8 mouse cellular contexts compared by ENCODE assay signal in genomic region chr5:126651367-126651766, GRCm38 (mm10).
A peak's percentile ranks its signal among the peaks of the same experiment; 100 is the strongest.
DNase-seq lines count a peak whose midpoint lies in the region.

No protein-coding gene starts in this region.

- intact Hi-C loops in left cerebral cortex, postnatal 4 days (cut with DNase I) = no loop called here
- intact Hi-C loops in left cerebral cortex, postnatal 36 days (cut with DNase I) = no loop called here

- DNase-seq in left cerebral cortex, postnatal 4 days = peak; percentile 14
- no peak for DNase-seq in left cerebral cortex, postnatal 36 days (ENCODE audit: low spot score in 2 of 2)
- peak; percentile 28 for DNase-seq in adrenal gland, adult 2 months
- peak; percentile 63 for DNase-seq in heart, postnatal 4 days
- DNase-seq in ovary, postnatal 10 days (ENCODE audit: low spot score) = peak; percentile 9
- no peak for DNase-seq in cerebellum, adult 9-10 months
- no peak for DNase-seq in right cerebral cortex, postnatal 14 days
- no peak for DNase-seq in spleen, adult 12 weeks (ENCODE audit: low spot score)

Comparison
In these comparisons a context has a peak if more than half of its experiments do, and no peak if none do; other contexts are left out.
1. DNase-seq: peak in left cerebral cortex, postnatal 4 days (single experiment), adrenal gland, adult 2 months (single experiment), heart, postnatal 4 days (single experiment) and ovary, postnatal 10 days (single experiment); none in left cerebral cortex, postnatal 36 days (0 of 2), cerebellum, adult 9-10 months (single experiment), right cerebral cortex, postnatal 14 days (single experiment) and spleen, adult 12 weeks (single experiment).